Mouse (Mus musculus): ENCODE measurements at regions not wholly inside any gene's neighbourhood (a gene's known extent, or its start where the extent isn't known, plus 50 kb on each side); places are given as distances from the start of the nearest gene placed in this dataset.

DNA sequence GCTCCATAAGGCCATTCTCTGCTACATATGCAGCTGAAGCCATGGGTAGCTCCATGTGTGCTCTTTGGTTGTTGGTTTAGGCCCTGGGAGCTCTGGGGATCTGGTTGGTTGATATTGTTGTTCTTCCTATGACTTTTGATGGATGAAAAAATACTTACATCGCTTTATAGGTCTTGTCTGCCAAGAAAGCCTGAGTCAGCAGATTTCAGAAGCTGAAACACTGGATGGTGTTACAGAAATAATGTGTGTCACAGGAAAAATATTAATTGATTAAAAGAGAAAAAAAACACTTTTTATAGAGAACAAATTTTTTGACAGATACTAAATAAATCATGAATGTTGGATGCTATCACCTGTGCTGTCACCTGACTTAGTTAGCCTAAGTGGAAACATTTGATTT is 52.4 kb upstream of the Plxna2 start:
- no peak overlapping the region for H3K4me3 ChIP-seq (ENCODE audit: low read depth, low read length)
- H3K27me3 ChIP-seq (replicated peaks; ENCODE audit: control insufficient read depth, insufficient read depth, low read length): no peaks in the 10 kb centered on the region
- H3K4me2 ChIP-seq (ENCODE audit: low read length): no peak overlapping the region
- no peaks in the 10 kb centered on the region for H3K9me3 ChIP-seq (ENCODE audit: control insufficient read depth, low read length)
- H3K9ac ChIP-seq (ENCODE audit: low read length): no peak overlapping the region
- no peak for DNase-seq (ENCODE audit: low spot score)
- no peaks in the 10 kb centered on the region for H3K4me1 ChIP-seq (replicated peaks; ENCODE audit: control insufficient read depth, insufficient read depth, low read length)
- no peak for ATAC-seq (replicated peaks; ENCODE audit: low FRiP score, low TSS enrichment, low read depth)
- H3K36me3 ChIP-seq (ENCODE audit: control insufficient read depth, insufficient read depth, low read length): no peaks in the 10 kb centered on the region
- WGBS: 93% methylated on average over 1 of the region's 1 CpGs
- no peak overlapping the region for H3K27ac ChIP-seq (ENCODE audit: low read depth)

DNA sequence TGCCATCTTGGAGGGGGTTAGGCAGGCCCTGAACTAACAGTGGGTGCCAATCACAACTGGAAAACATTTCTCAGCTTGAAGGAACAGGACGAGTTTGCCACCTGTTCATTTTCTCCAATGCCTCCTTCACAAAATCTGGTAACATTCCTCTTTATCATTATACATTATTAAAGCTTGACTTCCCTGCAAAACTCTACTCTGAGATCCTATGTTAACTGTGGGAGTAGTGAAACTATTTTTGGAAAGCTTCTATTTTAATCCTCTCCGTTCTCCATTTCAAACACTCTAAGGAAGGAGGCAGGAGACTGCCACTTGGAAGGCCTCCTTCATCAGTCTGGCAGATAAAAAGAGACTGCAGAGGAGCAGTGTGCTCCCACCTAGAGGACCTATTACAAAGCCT is 54.1 kb upstream of the Plxna2 start:
- no peaks in the 10 kb centered on the region for H3K4me1 ChIP-seq (replicated peaks; ENCODE audit: control insufficient read depth, insufficient read depth, low read length)
- no peak overlapping the region for H3K9ac ChIP-seq (ENCODE audit: low read length)
- ATAC-seq (replicated peaks; ENCODE audit: low FRiP score, low TSS enrichment, low read depth) (no peak), DNase-seq (ENCODE audit: low spot score) (no peak)
- no peak overlapping the region for H3K4me3 ChIP-seq (ENCODE audit: low read depth, low read length)
- H3K36me3 ChIP-seq (ENCODE audit: control insufficient read depth, insufficient read depth, low read length): no peaks in the 10 kb centered on the region
- WGBS: 59% methylated on average over 2 of the region's 2 CpGs
- H3K27me3 ChIP-seq (replicated peaks; ENCODE audit: control insufficient read depth, insufficient read depth, low read length): no peaks in the 10 kb centered on the region
- H3K27ac ChIP-seq (ENCODE audit: low read depth): no peak overlapping the region
- H3K9me3 ChIP-seq (ENCODE audit: control insufficient read depth, low read length): no peaks in the 10 kb centered on the region
- H3K4me2 ChIP-seq (ENCODE audit: low read length): no peak overlapping the region

- no peaks in the 10 kb centered on the region for H3K27me3 ChIP-seq (replicated peaks; ENCODE audit: control insufficient read depth, insufficient read depth, low read length)
- no peak overlapping the region for H3K9ac ChIP-seq (ENCODE audit: low read length)
- 89% methylated on average over 1 of the region's 1 CpGs for WGBS
- no peak overlapping the region for H3K4me3 ChIP-seq (ENCODE audit: low read depth, low read length)
- no peak for DNase-seq (ENCODE audit: low spot score)
- H3K4me2 ChIP-seq (ENCODE audit: low read length): no peak overlapping the region
- no peak for ATAC-seq (replicated peaks; ENCODE audit: low FRiP score, low TSS enrichment, low read depth)
- no peaks in the 10 kb centered on the region for H3K4me1 ChIP-seq (replicated peaks; ENCODE audit: control insufficient read depth, insufficient read depth, low read length)
- H3K9me3 ChIP-seq (ENCODE audit: control insufficient read depth, low read length): no peaks in the 10 kb centered on the region
- H3K27ac ChIP-seq (ENCODE audit: low read depth): no peak overlapping the region
- no peaks in the 10 kb centered on the region for H3K36me3 ChIP-seq (ENCODE audit: control insufficient read depth, insufficient read depth, low read length)
Measured at GRCm38 (mm10) chr1:194561098-194561497, 56.9 kb upstream of the Plxna2 start.

- Histone ChIP-seq H3K9ac (ENCODE audit: low read length) (no peak overlapping the region), H3K27me3 (replicated peaks; ENCODE audit: control insufficient read depth, insufficient read depth, low read length) (no peaks in the 10 kb centered on the region), H3K36me3 (ENCODE audit: control insufficient read depth, insufficient read depth, low read length) (no peaks in the 10 kb centered on the region), H3K9me3 (ENCODE audit: control insufficient read depth, low read length) (no peaks in the 10 kb centered on the region), H3K4me1 (replicated peaks; ENCODE audit: control insufficient read depth, insufficient read depth, low read length) (no peaks in the 10 kb centered on the region), H3K4me3 (ENCODE audit: low read depth, low read length) (no peak overlapping the region), H3K27ac (ENCODE audit: low read depth) (no peak overlapping the region), H3K4me2 (ENCODE audit: low read length) (no peak overlapping the region)
- ATAC-seq (replicated peaks; ENCODE audit: low FRiP score, low TSS enrichment, low read depth) (no peak), DNase-seq (ENCODE audit: low spot score) (no peak)
Measured at GRCm38 (mm10) chr1:194548661-194549060, 69.4 kb upstream of the Plxna2 start.

- H3K27me3 ChIP-seq (replicated peaks; ENCODE audit: control insufficient read depth, insufficient read depth, low read length): no peaks in the 10 kb centered on the region
- H3K9me3 ChIP-seq (ENCODE audit: control insufficient read depth, low read length): no peaks in the 10 kb centered on the region
- DNase-seq (ENCODE audit: low spot score) (no peak), ATAC-seq (replicated peaks; ENCODE audit: low FRiP score, low TSS enrichment, low read depth) (no peak)
- H3K9ac ChIP-seq (ENCODE audit: low read length): no peak overlapping the region
- no peak overlapping the region for H3K4me3 ChIP-seq (ENCODE audit: low read depth, low read length)
- no peak overlapping the region for H3K4me2 ChIP-seq (ENCODE audit: low read length)
- no peaks in the 10 kb centered on the region for H3K36me3 ChIP-seq (ENCODE audit: control insufficient read depth, insufficient read depth, low read length)
- no peak overlapping the region for H3K27ac ChIP-seq (ENCODE audit: low read depth)
- H3K4me1 ChIP-seq (replicated peaks; ENCODE audit: control insufficient read depth, insufficient read depth, low read length): no peaks in the 10 kb centered on the region
- WGBS: 88% methylated on average over 1 of the region's 1 CpGs
Measured at GRCm38 (mm10) chr1:194548243-194548642, 69.8 kb upstream of the Plxna2 start.

GRCm38 (mm10) chr1:194540923-194541322 is 77.1 kb upstream of the Plxna2 start:
- H3K4me3 ChIP-seq (ENCODE audit: low read depth, low read length): no peak overlapping the region
- no peaks in the 10 kb centered on the region for H3K27me3 ChIP-seq (replicated peaks; ENCODE audit: control insufficient read depth, insufficient read depth, low read length)
- no peaks in the 10 kb centered on the region for H3K36me3 ChIP-seq (ENCODE audit: control insufficient read depth, insufficient read depth, low read length)
- H3K4me2 ChIP-seq (ENCODE audit: low read length): no peak overlapping the region
- 91% methylated on average over 2 of the region's 2 CpGs for WGBS
- ATAC-seq (replicated peaks; ENCODE audit: low FRiP score, low TSS enrichment, low read depth): no peak
- no peaks in the 10 kb centered on the region for H3K9me3 ChIP-seq (ENCODE audit: control insufficient read depth, low read length)
- H3K9ac ChIP-seq (ENCODE audit: low read length): no peak overlapping the region
- no peak overlapping the region for H3K27ac ChIP-seq (ENCODE audit: low read depth)
- no peak for DNase-seq (ENCODE audit: low spot score)
- no peaks in the 10 kb centered on the region for H3K4me1 ChIP-seq (replicated peaks; ENCODE audit: control insufficient read depth, insufficient read depth, low read length)

DNA sequence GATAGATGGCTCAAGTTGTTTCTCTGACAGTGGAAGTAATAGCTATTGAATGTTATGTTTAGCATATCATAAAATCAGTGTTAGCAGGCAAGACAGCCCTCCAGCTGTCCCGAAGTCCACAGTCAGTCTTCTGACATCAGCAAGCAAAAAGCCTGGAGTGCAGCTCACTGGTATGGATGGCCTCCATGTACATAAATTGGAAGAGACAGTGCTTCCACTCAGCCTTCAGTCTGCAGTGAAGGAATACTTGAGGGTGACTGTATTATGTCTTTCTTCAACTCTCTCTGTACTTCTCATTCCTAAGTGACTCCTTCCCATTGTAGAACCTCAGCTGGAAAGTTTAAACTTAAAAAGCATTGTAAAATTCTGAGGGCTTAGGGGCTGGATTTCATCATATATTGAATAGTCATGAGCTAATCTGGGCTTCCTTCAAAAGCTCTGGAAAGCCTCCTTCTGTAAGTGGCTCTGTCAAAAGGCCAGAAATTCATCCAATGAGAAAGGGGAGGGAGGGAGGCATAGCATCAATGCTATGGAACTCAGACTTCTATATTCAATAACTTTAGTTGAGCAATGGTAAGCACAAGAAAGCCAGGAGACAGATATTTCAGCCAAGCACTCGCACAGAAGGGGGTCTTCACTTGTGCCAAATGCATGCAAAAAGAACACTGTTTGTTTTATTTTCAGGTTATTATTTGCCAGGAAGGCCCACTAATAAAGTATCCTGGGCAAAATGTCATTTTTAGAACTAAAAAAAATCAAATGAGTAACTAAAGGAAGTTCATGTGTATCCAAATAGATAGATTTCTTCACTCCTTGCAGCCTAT is 90.5 kb upstream of the Plxna2 start:
- no peak overlapping the region for H3K27ac ChIP-seq (ENCODE audit: low read depth)
- no peak overlapping the region for H3K4me3 ChIP-seq (ENCODE audit: low read depth, low read length)
- no peaks in the 10 kb centered on the region for H3K27me3 ChIP-seq (replicated peaks; ENCODE audit: control insufficient read depth, insufficient read depth, low read length)
- WGBS: 43% methylated on average over 2 of the region's 2 CpGs
- ATAC-seq (replicated peaks; ENCODE audit: low FRiP score, low TSS enrichment, low read depth): peak; percentile 66; the same call in 1 of the 2 replicates
- no peaks in the 10 kb centered on the region for H3K36me3 ChIP-seq (ENCODE audit: control insufficient read depth, insufficient read depth, low read length)
- no peak overlapping the region for H3K4me2 ChIP-seq (ENCODE audit: low read length)
- DNase-seq (ENCODE audit: low spot score): no peak
- no peak overlapping the region for H3K9ac ChIP-seq (ENCODE audit: low read length)
- no peaks in the 10 kb centered on the region for H3K4me1 ChIP-seq (replicated peaks; ENCODE audit: control insufficient read depth, insufficient read depth, low read length)
- no peaks in the 10 kb centered on the region for H3K9me3 ChIP-seq (ENCODE audit: control insufficient read depth, low read length)

DNA sequence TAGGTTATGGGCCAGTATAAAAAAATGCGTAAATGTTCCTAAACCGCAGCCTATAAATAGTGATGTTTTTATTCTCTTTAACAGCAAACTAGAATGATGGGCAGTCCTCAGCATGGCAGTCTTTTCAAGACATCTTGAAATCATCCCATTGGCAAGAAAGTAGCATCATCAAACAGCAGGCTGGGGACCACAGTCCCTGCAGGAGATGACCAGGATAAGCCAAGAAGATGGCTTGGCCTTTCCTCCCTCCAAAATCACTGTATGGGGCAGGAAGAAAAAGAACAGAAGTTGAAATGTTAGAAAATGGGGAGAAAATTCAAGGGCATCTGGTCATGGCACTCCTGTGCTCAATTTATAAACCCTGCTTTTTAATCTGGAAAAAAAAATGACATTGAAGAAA is 93.0 kb upstream of the Plxna2 start:
- H3K4me1 ChIP-seq (replicated peaks; ENCODE audit: control insufficient read depth, insufficient read depth, low read length): peaks cover 3% of the 10 kb centered on the region
- no peak overlapping the region for H3K4me3 ChIP-seq (ENCODE audit: low read depth, low read length)
- no peaks in the 10 kb centered on the region for H3K9me3 ChIP-seq (ENCODE audit: control insufficient read depth, low read length)
- H3K9ac ChIP-seq (ENCODE audit: low read length): no peak overlapping the region
- no peak overlapping the region for H3K27ac ChIP-seq (ENCODE audit: low read depth)
- ATAC-seq (replicated peaks; ENCODE audit: low FRiP score, low TSS enrichment, low read depth) (no peak), DNase-seq (ENCODE audit: low spot score) (no peak)
- no peak overlapping the region for H3K4me2 ChIP-seq (ENCODE audit: low read length)
- 95% methylated on average over 2 of the region's 2 CpGs for WGBS
- no peaks in the 10 kb centered on the region for H3K36me3 ChIP-seq (ENCODE audit: control insufficient read depth, insufficient read depth, low read length)
- H3K27me3 ChIP-seq (replicated peaks; ENCODE audit: control insufficient read depth, insufficient read depth, low read length): no peaks in the 10 kb centered on the region

DNA sequence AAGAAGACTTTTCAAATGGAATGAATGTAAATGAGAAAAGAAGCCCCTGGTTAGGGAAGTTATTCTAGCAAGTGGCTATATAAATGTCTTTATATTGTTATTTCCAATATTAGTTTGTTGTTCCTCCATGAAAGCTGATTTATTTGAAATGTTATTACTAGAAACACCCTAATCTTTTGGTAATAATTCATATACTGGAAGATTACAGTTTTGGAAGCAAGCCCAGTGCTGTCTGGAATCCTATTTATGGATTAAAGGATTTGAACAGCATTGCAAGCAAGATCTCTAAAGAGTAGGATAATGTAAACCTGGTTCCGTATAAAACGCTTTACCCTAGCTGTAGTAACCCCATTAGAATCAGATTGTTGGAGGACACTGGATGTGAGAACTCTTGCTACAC is 96.8 kb upstream of the Plxna2 start:
- no peak for ATAC-seq (replicated peaks; ENCODE audit: low FRiP score, low TSS enrichment, low read depth)
- H3K9me3 ChIP-seq (ENCODE audit: control insufficient read depth, low read length): no peaks in the 10 kb centered on the region

More for the DNA sequence above, 96.8 kb upstream of the Plxna2 start:
- 52% methylated on average over 2 of the region's 2 CpGs for WGBS
- peaks cover 3% of the 10 kb centered on the region for H3K4me1 ChIP-seq (replicated peaks; ENCODE audit: control insufficient read depth, insufficient read depth, low read length)
- no peak overlapping the region for H3K4me2 ChIP-seq (ENCODE audit: low read length)
- no peaks in the 10 kb centered on the region for H3K27me3 ChIP-seq (replicated peaks; ENCODE audit: control insufficient read depth, insufficient read depth, low read length)
- no peaks in the 10 kb centered on the region for H3K36me3 ChIP-seq (ENCODE audit: control insufficient read depth, insufficient read depth, low read length)
- no peak for DNase-seq (ENCODE audit: low spot score)
- no peak overlapping the region for H3K27ac ChIP-seq (ENCODE audit: low read depth)
- no peak overlapping the region for H3K4me3 ChIP-seq (ENCODE audit: low read depth, low read length)
- no peak overlapping the region for H3K9ac ChIP-seq (ENCODE audit: low read length)
